Mouse (Mus musculus): ENCODE measurements around the gene Rpgrip1l. TPM values are rescaled to one million over a fixed set of nuclear protein-coding genes. Genes with fewer than 3 reads are reported as not detected.

Rpgrip1l gene
- polyA plus RNA-seq, 1 experiment from 2014 or later = 6.0 TPM

DNA sequence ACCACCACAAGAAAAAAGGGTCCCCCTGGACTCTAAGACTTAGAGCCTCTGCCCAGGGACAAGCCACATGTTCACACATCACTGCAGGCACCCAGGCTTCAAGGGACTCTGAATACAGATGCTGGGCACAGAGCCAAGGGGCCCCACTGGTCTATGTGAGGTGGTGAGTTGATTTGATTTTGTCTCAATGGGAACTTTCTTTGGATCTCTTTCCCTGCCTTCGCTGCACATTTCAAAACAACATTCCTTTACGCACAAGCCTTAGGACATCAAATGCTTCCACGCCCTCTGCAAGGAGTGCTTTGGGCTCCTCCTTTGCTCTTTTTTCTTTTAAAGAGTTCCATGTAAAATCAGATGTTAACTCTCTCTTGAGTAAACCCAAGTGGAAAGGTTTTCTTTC lies 115.0 kb downstream of the Rpgrip1l start:
- ATAC-seq (peak; percentile 55), DNase-seq (ENCODE audit: low spot score) (peak; percentile 53)
- Histone ChIP-seq H3K4me3 (ENCODE audit: low read depth, low read length) (no peak overlapping the region), H3K36me3 (ENCODE audit: insufficient read depth, low read length) (no peaks in the 10 kb centered on the region), H3K4me2 (replicated peaks; ENCODE audit: low read depth, low read length) (no peak overlapping the region), H3K9ac (replicated peaks; ENCODE audit: low read depth) (no peak overlapping the region), H3K4me1 (ENCODE audit: insufficient read depth, low read depth, low read length) (no peaks in the 10 kb centered on the region), H3K27me3 (replicated peaks; ENCODE audit: insufficient read depth, low read length) (no peaks in the 10 kb centered on the region), H3K27ac (ENCODE audit: low read length) (no peak overlapping the region), H3K9me3 (ENCODE audit: low read length) (no peaks in the 10 kb centered on the region)
- WGBS = 54% methylated on average over 3 of the region's 3 CpGs
- TF ChIP-seq EP300 (IDR thresholded peaks at IDR 0.05) (no peak), CTCF (IDR thresholded peaks at IDR 0.05) (no peak)

DNA sequence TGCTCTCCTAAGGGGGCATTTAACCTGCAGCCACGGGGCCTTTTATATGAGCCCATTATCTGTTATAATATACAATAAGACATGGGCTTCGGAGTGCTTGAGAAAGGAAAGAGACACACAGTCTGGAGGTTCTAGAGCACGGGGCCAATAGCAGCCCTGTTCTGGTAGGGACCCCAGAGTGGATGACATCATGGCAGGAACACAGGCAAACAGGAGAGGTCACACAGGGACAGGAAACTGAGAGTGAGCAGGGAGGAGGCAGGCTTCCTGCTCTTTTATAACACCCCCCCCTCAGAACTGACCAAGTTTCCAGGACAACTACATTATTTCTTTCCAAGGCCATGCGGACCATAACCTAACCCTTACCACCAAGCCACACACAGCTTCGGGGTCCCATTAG lies 115.8 kb downstream of the Rpgrip1l start:
- 72% methylated on average over 5 of the region's 5 CpGs for WGBS
- TF ChIP-seq CTCF (IDR thresholded peaks at IDR 0.05) (no peak), EP300 (IDR thresholded peaks at IDR 0.05) (no peak)
- Histone ChIP-seq H3K36me3 (ENCODE audit: insufficient read depth, low read length) (no peaks in the 10 kb centered on the region), H3K4me3 (ENCODE audit: low read depth, low read length) (no peak overlapping the region), H3K4me2 (replicated peaks; ENCODE audit: low read depth, low read length) (no peak overlapping the region), H3K9ac (replicated peaks; ENCODE audit: low read depth) (no peak overlapping the region), H3K4me1 (ENCODE audit: insufficient read depth, low read depth, low read length) (no peaks in the 10 kb centered on the region), H3K27ac (ENCODE audit: low read length) (no peak overlapping the region), H3K27me3 (replicated peaks; ENCODE audit: insufficient read depth, low read length) (no peaks in the 10 kb centered on the region), H3K9me3 (ENCODE audit: low read length) (no peaks in the 10 kb centered on the region)
- ATAC-seq (peak; percentile 56; the same call in 1 of the 2 replicates), DNase-seq (ENCODE audit: low spot score) (peak; percentile 26)

GRCm38 (mm10) chr8:91196661-91197060 lies 116.4 kb downstream of the Rpgrip1l start:
- Histone ChIP-seq H3K27me3 (replicated peaks; ENCODE audit: insufficient read depth, low read length) (no peaks in the 10 kb centered on the region), H3K9me3 (ENCODE audit: low read length) (no peaks in the 10 kb centered on the region), H3K36me3 (ENCODE audit: insufficient read depth, low read length) (no peaks in the 10 kb centered on the region), H3K4me2 (replicated peaks; ENCODE audit: low read depth, low read length) (no peak overlapping the region), H3K4me1 (ENCODE audit: insufficient read depth, low read depth, low read length) (no peaks in the 10 kb centered on the region), H3K9ac (replicated peaks; ENCODE audit: low read depth) (no peak overlapping the region), H3K4me3 (ENCODE audit: low read depth, low read length) (no peak overlapping the region), H3K27ac (ENCODE audit: low read length) (no peak overlapping the region)
- DNase-seq (ENCODE audit: low spot score) = no peak
- peak; percentile 25 for TF ChIP-seq CTCF (IDR thresholded peaks at IDR 0.05)
- no peak for TF ChIP-seq EP300 (IDR thresholded peaks at IDR 0.05)
- no peak for ATAC-seq
- 82% methylated on average over 12 of the region's 12 CpGs for WGBS

DNA sequence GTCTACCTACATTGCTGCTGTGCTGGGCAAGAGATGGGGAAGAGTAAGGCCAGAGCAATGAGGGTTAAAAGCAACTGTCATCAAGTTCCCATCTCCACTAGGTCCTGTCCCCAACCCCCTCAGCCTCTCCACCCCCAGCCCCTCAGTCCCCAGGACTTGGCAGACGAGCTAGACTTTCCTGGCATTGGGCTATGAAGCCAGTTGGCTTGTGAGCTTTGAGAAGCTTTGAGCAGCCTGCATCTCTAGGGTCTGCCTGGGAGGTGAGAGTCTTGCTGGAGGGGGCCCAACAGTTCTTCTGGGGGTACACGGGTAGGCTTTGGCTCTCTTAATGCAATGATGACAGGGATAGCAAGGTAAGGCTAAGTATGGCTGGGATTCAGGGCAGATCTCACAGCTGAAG lies 119.0 kb downstream of the Rpgrip1l start:
- WGBS = 73% methylated on average over 2 of the region's 2 CpGs
- no peak overlapping the region for H3K4me2 ChIP-seq (replicated peaks; ENCODE audit: low read depth, low read length)
- TF ChIP-seq EP300 (IDR thresholded peaks at IDR 0.05) (no peak), CTCF (IDR thresholded peaks at IDR 0.05) (no peak)
- DNase-seq (ENCODE audit: low spot score) (no peak), ATAC-seq (no peak)
- H3K4me1 ChIP-seq (ENCODE audit: insufficient read depth, low read depth, low read length) = no peaks in the 10 kb centered on the region
- H3K9me3 ChIP-seq (ENCODE audit: low read length) = no peaks in the 10 kb centered on the region
- no peak overlapping the region for H3K27ac ChIP-seq (ENCODE audit: low read length)
- no peaks in the 10 kb centered on the region for H3K27me3 ChIP-seq (replicated peaks; ENCODE audit: insufficient read depth, low read length)
- H3K36me3 ChIP-seq (ENCODE audit: insufficient read depth, low read length) = no peaks in the 10 kb centered on the region
- no peak overlapping the region for H3K4me3 ChIP-seq (ENCODE audit: low read depth, low read length)
- no peak overlapping the region for H3K9ac ChIP-seq (replicated peaks; ENCODE audit: low read depth)

DNA sequence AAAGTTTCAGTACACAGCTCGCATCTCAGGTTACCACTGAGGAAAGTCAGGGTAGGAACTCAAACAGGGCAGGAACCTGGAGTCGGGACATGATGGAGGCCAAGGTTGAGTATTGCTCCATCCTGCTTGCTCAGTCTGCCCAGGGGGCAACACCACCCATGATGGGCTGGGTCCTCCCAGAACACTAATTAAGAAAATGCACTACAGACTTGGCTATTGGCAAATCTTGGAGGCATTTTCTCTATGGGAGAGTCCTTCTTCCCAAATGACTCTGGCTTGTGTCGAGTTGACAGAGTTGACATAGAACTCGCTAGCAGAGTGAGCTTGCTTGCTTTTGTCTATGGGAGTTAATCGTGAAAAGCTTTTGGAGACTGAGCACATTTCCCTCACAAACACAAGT lies 120.1 kb downstream of the Rpgrip1l start:
- H3K4me3 ChIP-seq (ENCODE audit: low read depth, low read length) = no peak overlapping the region

DNA sequence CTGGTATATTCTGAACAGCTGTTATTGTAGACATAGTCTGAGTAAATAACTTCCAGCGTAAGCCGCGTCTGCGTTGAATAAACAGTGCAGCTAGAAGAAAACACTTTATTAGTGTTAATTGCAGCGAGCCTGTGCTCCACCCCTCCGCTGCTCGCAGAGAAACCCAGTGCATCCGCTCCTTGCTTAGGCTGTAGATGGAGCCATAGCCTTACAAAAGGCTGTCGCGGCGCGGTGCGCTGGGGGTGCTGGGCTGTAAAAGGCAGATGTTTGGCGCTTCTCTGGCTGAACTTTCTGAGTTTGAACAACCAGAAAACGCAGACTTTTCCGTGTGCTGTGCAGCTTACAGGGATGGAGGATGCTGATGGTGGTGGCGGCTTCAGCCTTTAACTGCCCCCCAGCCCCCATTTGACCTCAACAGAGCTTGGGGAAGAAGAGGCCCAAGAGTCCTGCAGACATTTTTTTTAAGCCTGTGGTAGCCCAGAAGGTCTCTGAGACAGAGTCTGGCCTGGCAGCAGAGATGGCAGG lies 122.2 kb downstream of the Rpgrip1l start:
- peak; percentile 92 for TF ChIP-seq CTCF (IDR thresholded peaks at IDR 0.05)
- no peak for TF ChIP-seq EP300 (IDR thresholded peaks at IDR 0.05)
- no peak overlapping the region for H3K4me3 ChIP-seq (ENCODE audit: low read depth, low read length)
- no peak overlapping the region for H3K27ac ChIP-seq (ENCODE audit: low read length)
- H3K4me2 ChIP-seq (replicated peaks; ENCODE audit: low read depth, low read length) = 0 out of 2 replicates have a peak overlapping the region, but pooled peaks have one; percentile 8
- H3K9me3 ChIP-seq (ENCODE audit: low read length) = no peaks in the 10 kb centered on the region
- no peaks in the 10 kb centered on the region for H3K4me1 ChIP-seq (ENCODE audit: insufficient read depth, low read depth, low read length)
- ATAC-seq (peak; percentile 88), DNase-seq (ENCODE audit: low spot score) (peak; percentile 86)
- no peak overlapping the region for H3K9ac ChIP-seq (replicated peaks; ENCODE audit: low read depth)
- no peaks in the 10 kb centered on the region for H3K36me3 ChIP-seq (ENCODE audit: insufficient read depth, low read length)
- 2% methylated on average over 17 of the region's 17 CpGs for WGBS
- no peaks in the 10 kb centered on the region for H3K27me3 ChIP-seq (replicated peaks; ENCODE audit: insufficient read depth, low read length)

More for the DNA sequence above, 120.1 kb downstream of the Rpgrip1l start:
- Histone ChIP-seq H3K9ac (replicated peaks; ENCODE audit: low read depth) (no peak overlapping the region), H3K27me3 (replicated peaks; ENCODE audit: insufficient read depth, low read length) (no peaks in the 10 kb centered on the region), H3K9me3 (ENCODE audit: low read length) (no peaks in the 10 kb centered on the region), H3K27ac (ENCODE audit: low read length) (no peak overlapping the region), H3K4me2 (replicated peaks; ENCODE audit: low read depth, low read length) (no peak overlapping the region), H3K36me3 (ENCODE audit: insufficient read depth, low read length) (no peaks in the 10 kb centered on the region), H3K4me1 (ENCODE audit: insufficient read depth, low read depth, low read length) (no peaks in the 10 kb centered on the region)
- TF ChIP-seq CTCF (IDR thresholded peaks at IDR 0.05) (no peak), EP300 (IDR thresholded peaks at IDR 0.05) (no peak)
- no peak for ATAC-seq
- WGBS = 89% methylated on average over 5 of the region's 5 CpGs
- no peak for DNase-seq (ENCODE audit: low spot score)

- WGBS = 37% methylated on average over 9 of the region's 11 CpGs
- peak; percentile 52 for ATAC-seq
Measured at GRCm38 (mm10) chr8:91188152-91188551, 124.9 kb downstream of the Rpgrip1l start.

More at GRCm38 (mm10) chr8:91188152-91188551, 124.9 kb downstream of the Rpgrip1l start:
- no peak overlapping the region for H3K9ac ChIP-seq (replicated peaks; ENCODE audit: low read depth)
- no peak for DNase-seq (ENCODE audit: low spot score)
- no peak overlapping the region for H3K4me2 ChIP-seq (replicated peaks; ENCODE audit: low read depth, low read length)
- H3K4me3 ChIP-seq (ENCODE audit: low read depth, low read length) = no peak overlapping the region
- no peaks in the 10 kb centered on the region for H3K9me3 ChIP-seq (ENCODE audit: low read length)
- H3K4me1 ChIP-seq (ENCODE audit: insufficient read depth, low read depth, low read length) = no peaks in the 10 kb centered on the region
- no peaks in the 10 kb centered on the region for H3K27me3 ChIP-seq (replicated peaks; ENCODE audit: insufficient read depth, low read length)
- TF ChIP-seq EP300 (IDR thresholded peaks at IDR 0.05) (no peak), CTCF (IDR thresholded peaks at IDR 0.05) (no peak)
- H3K27ac ChIP-seq (ENCODE audit: low read length) = no peak overlapping the region
- no peaks in the 10 kb centered on the region for H3K36me3 ChIP-seq (ENCODE audit: insufficient read depth, low read length)

Measured in lung, postnatal 0 days (tissue).